Mouse (Mus musculus) urinary bladder, postnatal 25 days (tissue): Measurements from ENCODE around the gene Gm11437.
A peak's percentile ranks its signal among the peaks of the same experiment; 100 is the strongest.

Experiments
- DNase-seq: peaks from one replicate; pipeline ENCODE4 v3.0.0; 2022; ENCODE audit warnings: low spot score

The Gm11437 gene

GRCm38 (mm10) chr11:84167046-84167526, at the start of gene Gm11437:
Gene Gm11437, minus strand, starts transcription at chr11:84167476.
- no peak for DNase-seq

- no peak for DNase-seq
Measured at GRCm38 (mm10) chr11:84210876-84211275, 43.6 kb upstream of the Gm11437 start.

GRCm38 (mm10) chr11:84205776-84206175, 38.5 kb upstream of the Gm11437 start:
- DNase-seq, result no peak

- DNase-seq, result no peak
Measured at GRCm38 (mm10) chr11:84197607-84198402, 30.5 kb upstream of the Gm11437 start.

- DNase-seq, result no peak
Measured at GRCm38 (mm10) chr11:84194751-84195150, 27.5 kb upstream of the Gm11437 start.

GRCm38 (mm10) chr11:84193249-84193648, 26.0 kb upstream of the Gm11437 start:
- DNase-seq, result no peak

GRCm38 (mm10) chr11:84190581-84191233, 23.4 kb upstream of the Gm11437 start:
- DNase-seq, result no peak

GRCm38 (mm10) chr11:84188530-84188929, 21.3 kb upstream of the Gm11437 start:
- DNase-seq, result no peak

- no peak for DNase-seq
Measured at GRCm38 (mm10) chr11:84181286-84181685, 14.0 kb upstream of the Gm11437 start.

GRCm38 (mm10) chr11:84179954-84180598, 12.8 kb upstream of the Gm11437 start:
- DNase-seq, result peak; percentile 53

- DNase-seq, result peak; percentile 92
Measured at GRCm38 (mm10) chr11:84179226-84179953, 12.1 kb upstream of the Gm11437 start.

GRCm38 (mm10) chr11:84178571-84178970, 11.3 kb upstream of the Gm11437 start:
- no peak for DNase-seq

- no peak for DNase-seq
Measured at GRCm38 (mm10) chr11:84172539-84173435, 5.5 kb upstream of the Gm11437 start.

GRCm38 (mm10) chr11:84168701-84169288, 1.5 kb upstream of the Gm11437 start:
- peak; percentile 18 for DNase-seq

GRCm38 (mm10) chr11:84164561-84164960, 2.7 kb downstream of the Gm11437 start:
- DNase-seq, result no peak

- DNase-seq, result no peak
Measured at GRCm38 (mm10) chr11:84164123-84164522, 3.2 kb downstream of the Gm11437 start.

GRCm38 (mm10) chr11:84156535-84157262, 10.6 kb downstream of the Gm11437 start:
- DNase-seq, result no peak

GRCm38 (mm10) chr11:84150884-84151283, 16.4 kb downstream of the Gm11437 start:
- DNase-seq, result no peak

- DNase-seq, result no peak
Measured at GRCm38 (mm10) chr11:84146081-84146480, 21.2 kb downstream of the Gm11437 start.
